Mouse (Mus musculus) lung, postnatal 0 days (tissue): ENCODE results near the gene Tab3. TPM values are rescaled to one million over a fixed set of nuclear protein-coding genes. Genes with fewer than 3 reads are reported as not detected.
A peak's percentile ranks its signal among the peaks of the same experiment; 100 is the strongest.

Source experiments
- ATAC-seq: fragments of 200-750 bp; cut with Nextera tagmentation; 2 replicates; pipeline ENCODE4 v1.8.0; 2017; ENCODE audit warnings: moderate library complexity
- DNase-seq: peaks from one replicate; pipeline ENCODE4 v3.0.0-alpha.2; 2016; ENCODE audit warnings: low spot score
- H3K27ac ChIP-seq: fragments of 300-500 bp; sonication (generic); 2 replicates; pipeline ENCODE4 v1.5.1; 2014; ENCODE audit warnings: antibody characterized with exemption, mild to moderate bottlenecking, low read length, mixed read lengths
- H3K27me3 ChIP-seq: fragments of 300-500 bp; sonication (generic); replicated peaks from 2 replicates; pipeline ENCODE4 v1.6.1; 2014; ENCODE audit warnings: low read length, mixed read lengths; ENCODE audit not compliant: insufficient read depth
- H3K36me3 ChIP-seq: fragments of 300-500 bp; sonication (generic); 2 replicates; pipeline ENCODE4 v1.6.1; 2014; ENCODE audit warnings: low read length, mixed read lengths; ENCODE audit not compliant: insufficient read depth
- H3K4me1 ChIP-seq: fragments of 300-500 bp; sonication (generic); 2 replicates; pipeline ENCODE4 v1.6.1; 2014; ENCODE audit warnings: antibody characterized with exemption, low read depth, low read length, mixed read lengths; ENCODE audit not compliant: insufficient read depth
- H3K4me2 ChIP-seq: fragments of 300-500 bp; sonication (generic); replicated peaks from 2 replicates; pipeline ENCODE4 v1.6.1; 2014; ENCODE audit warnings: low read depth, mild to moderate bottlenecking, low read length, moderate library complexity, mixed read lengths
- H3K4me3 ChIP-seq: fragments of 300-500 bp; sonication (generic); 2 replicates; pipeline ENCODE4 v1.5.1; 2014; ENCODE audit warnings: low read depth, low read length
- H3K9ac ChIP-seq: fragments of 300-500 bp; sonication (generic); replicated peaks from 2 replicates; pipeline ENCODE4 v1.6.1; 2014; ENCODE audit warnings: low read depth, mild to moderate bottlenecking
- H3K9me3 ChIP-seq: fragments of 300-500 bp; sonication (generic); 2 replicates; pipeline ENCODE4 v1.6.1; 2016; ENCODE audit warnings: low read length, mixed read lengths
- CTCF ChIP-seq: IDR thresholded peaks from 2 replicates; pipeline ENCODE4 v1.5.1; 2016; ENCODE audit warnings: antibody characterized with exemption, mild to moderate bottlenecking
- EP300 ChIP-seq: IDR thresholded peaks from 2 replicates; pipeline ENCODE4 v1.6.1; 2016; ENCODE audit warnings: antibody characterized with exemption, mild to moderate bottlenecking, control low read depth
- WGBS: fragments of 180-500 bp; shearing (Covaris S2); extraction: QIAGEN DNeasy Blood & Tissue Kit; methylation state at CpG from one replicate; pipeline ENCODE4 v1.1.7; 2014; 5-methylcytosine and 5-hydroxymethylcytosine counted together
- polyA plus RNA-seq: library from polyadenylated mRNA; unstranded; fragments of >200 nt; fragmentation: Nextera tagmentation; extraction: Ambion mirVana; gene quantifications from 2 replicates; pipeline ENCODE4 v1.2.1, GENCODE M21; 2015

Gene Tab3
- 2.3 and 2.7 TPM in 2 replicates for polyA plus RNA-seq

- no peaks in the 10 kb centered on the region for H3K9me3 ChIP-seq
- peak; percentile 98 for ATAC-seq
- no peak for TF ChIP-seq CTCF
- TF ChIP-seq EP300: peak; percentile 73
- H3K4me1 ChIP-seq: no peaks in the 10 kb centered on the region
- H3K9ac ChIP-seq: peak within 1 kb of the TSS; percentile 56
- H3K27me3 ChIP-seq: no peaks in the 10 kb centered on the region
- peak; percentile 95 for DNase-seq
- 24% methylated on average over 26 of the region's 64 CpGs for WGBS
- H3K4me3 ChIP-seq: peak within 1 kb of the TSS; percentile 65
- H3K27ac ChIP-seq: peak within 1 kb of the TSS; percentile 26; the same call in 1 of the 2 replicates
- peak within 1 kb of the TSS; percentile 59 for H3K4me2 ChIP-seq
- no peaks in the 10 kb centered on the region for H3K36me3 ChIP-seq
Observed at GRCm38 (mm10) chrX:85573532-85574181, at the start of gene Tab3. Gene Tab3, plus strand, starts transcription at chrX:85574022.

GRCm38 (mm10) chrX:85525545-85525944 is 48.3 kb upstream of the Tab3 start:
- TF ChIP-seq EP300 (no peak), CTCF (no peak)
- H3K4me3 ChIP-seq: no peak overlapping the region
- H3K36me3 ChIP-seq: no peaks in the 10 kb centered on the region
- whole genome bisulfite sequencing: 12% methylated on average over 1 of the region's 1 CpGs
- H3K4me2 ChIP-seq: no peak overlapping the region
- ATAC-seq: no peak
- DNase-seq: no peak
- H3K4me1 ChIP-seq: no peaks in the 10 kb centered on the region
- H3K9me3 ChIP-seq: no peaks in the 10 kb centered on the region
- H3K27me3 ChIP-seq: no peaks in the 10 kb centered on the region
- no peak overlapping the region for H3K27ac ChIP-seq
- no peak overlapping the region for H3K9ac ChIP-seq

- WGBS: 62% methylated on average over 5 of the region's 5 CpGs
- ATAC-seq: no peak
- no peaks in the 10 kb centered on the region for H3K4me1 ChIP-seq
- DNase-seq: no peak
- no peak overlapping the region for H3K4me3 ChIP-seq
- no peak for TF ChIP-seq CTCF
- no peak for TF ChIP-seq EP300
- no peak overlapping the region for H3K4me2 ChIP-seq
- H3K9ac ChIP-seq: no peak overlapping the region
- no peaks in the 10 kb centered on the region for H3K36me3 ChIP-seq
- no peak overlapping the region for H3K27ac ChIP-seq
- no peaks in the 10 kb centered on the region for H3K27me3 ChIP-seq
- H3K9me3 ChIP-seq: no peaks in the 10 kb centered on the region
Observed at GRCm38 (mm10) chrX:85526263-85527019, 47.4 kb upstream of the Tab3 start.

GRCm38 (mm10) chrX:85558931-85559330 is 14.9 kb upstream of the Tab3 start:
- WGBS: 81% methylated on average over 2 of the region's 2 CpGs
- no peak for TF ChIP-seq EP300
- TF ChIP-seq CTCF: no peak

GRCm38 (mm10) chrX:85566256-85566655 is 7.6 kb upstream of the Tab3 start:
- Histone ChIP-seq H3K27me3 (no peaks in the 10 kb centered on the region), H3K4me2 (no peak overlapping the region), H3K36me3 (no peaks in the 10 kb centered on the region), H3K4me3 (no peak overlapping the region), H3K27ac (no peak overlapping the region), H3K9ac (no peak overlapping the region), H3K4me1 (no peaks in the 10 kb centered on the region), H3K9me3 (no peaks in the 10 kb centered on the region)
- TF ChIP-seq EP300 (no peak), CTCF (no peak)
- ATAC-seq (no peak), DNase-seq (no peak)
- 83% methylated on average over 4 of the region's 4 CpGs for WGBS

More at GRCm38 (mm10) chrX:85558931-85559330, 14.9 kb upstream of the Tab3 start:
- DNase-seq (no peak), ATAC-seq (no peak)
- Histone ChIP-seq H3K27me3 (no peaks in the 10 kb centered on the region), H3K9ac (no peak overlapping the region), H3K4me2 (no peak overlapping the region), H3K36me3 (no peaks in the 10 kb centered on the region), H3K4me1 (no peaks in the 10 kb centered on the region), H3K9me3 (no peaks in the 10 kb centered on the region), H3K4me3 (no peak overlapping the region), H3K27ac (no peak overlapping the region)

DNA sequence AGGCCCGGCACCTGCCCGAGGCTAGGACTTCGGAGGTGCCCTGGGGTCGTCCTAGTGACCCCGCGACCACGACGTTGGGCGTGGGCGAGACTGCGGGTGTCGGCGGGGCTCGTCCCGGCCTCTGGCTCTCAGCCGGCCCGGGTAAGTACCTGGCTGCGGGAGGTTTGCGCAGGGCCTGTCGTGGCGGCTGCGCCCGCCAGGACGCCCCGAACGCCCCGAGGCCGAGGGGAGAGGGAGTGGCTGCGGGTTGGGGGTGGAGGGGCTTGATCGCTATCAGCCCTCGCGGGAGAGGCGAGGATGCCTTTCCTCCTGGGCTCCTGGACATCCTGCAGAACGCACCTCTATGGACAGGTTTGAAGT is 340 bp downstream of the Tab3 start:
- H3K9ac ChIP-seq: peak overlapping the region; percentile 56
- H3K4me3 ChIP-seq: peak overlapping the region; percentile 65
- WGBS: 10% methylated on average over 16 of the region's 34 CpGs
- peak overlapping the region; percentile 26; the same call in 1 of the 2 replicates for H3K27ac ChIP-seq
- peak overlapping the region; percentile 59 for H3K4me2 ChIP-seq
- no peaks in the 10 kb centered on the region for H3K36me3 ChIP-seq
- TF ChIP-seq EP300 (no peak), CTCF (peak; percentile 16; the same call in 1 of the 2 replicates)
- no peaks in the 10 kb centered on the region for H3K27me3 ChIP-seq
- no peaks in the 10 kb centered on the region for H3K9me3 ChIP-seq
- ATAC-seq (peak; percentile 39), DNase-seq (peak; percentile 11)
- H3K4me1 ChIP-seq: no peaks in the 10 kb centered on the region
